Mouse (Mus musculus): Measurements from ENCODE around the gene Mettl7a3.
"Not testable (repeated sequence)": the region's sequence is repeated elsewhere in the genome, so short reads cannot be mapped to it uniquely, and the experiment has no call there.

DNA sequence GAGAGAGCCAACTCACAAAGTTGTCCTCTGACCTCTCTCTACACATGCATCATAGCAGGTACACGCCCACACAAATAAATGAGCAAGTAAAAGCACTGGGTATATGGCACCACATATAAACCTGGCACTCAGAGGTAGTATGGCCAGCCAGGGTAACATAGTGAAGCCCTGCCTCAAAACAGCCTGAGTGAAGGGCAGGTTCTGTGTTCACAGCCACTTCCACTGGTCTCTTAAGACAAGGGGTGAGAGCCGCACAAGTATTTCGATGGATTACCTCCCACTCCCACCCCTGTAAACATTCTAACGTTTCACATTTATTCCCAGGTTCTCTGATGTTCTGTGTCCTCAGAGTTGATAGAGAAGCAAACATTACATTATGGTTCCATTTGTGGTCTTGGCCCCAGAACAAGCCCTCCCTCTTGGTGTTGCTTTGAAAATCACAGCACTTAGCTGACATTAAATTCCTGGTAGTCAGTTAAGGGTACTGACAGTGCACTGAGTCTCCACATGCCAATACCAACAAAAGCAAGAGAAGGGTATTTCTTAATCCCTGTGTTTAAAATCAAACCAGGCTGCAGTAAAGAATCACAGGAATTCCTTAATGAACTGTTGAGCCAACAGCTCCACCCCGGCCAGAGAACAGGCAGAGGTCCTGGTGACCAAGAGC is 6.7 kb downstream of the Mettl7a3 start:
- TF ChIP-seq CTCF, EP300 (IDR thresholded peaks at IDR 0.05; ENCODE audit: low read depth): not testable (repeated sequence)

Measured in liver, embryonic 14.5 days (tissue).